Mouse (Mus musculus): ENCODE data around the gene Sltm.

DNA sequence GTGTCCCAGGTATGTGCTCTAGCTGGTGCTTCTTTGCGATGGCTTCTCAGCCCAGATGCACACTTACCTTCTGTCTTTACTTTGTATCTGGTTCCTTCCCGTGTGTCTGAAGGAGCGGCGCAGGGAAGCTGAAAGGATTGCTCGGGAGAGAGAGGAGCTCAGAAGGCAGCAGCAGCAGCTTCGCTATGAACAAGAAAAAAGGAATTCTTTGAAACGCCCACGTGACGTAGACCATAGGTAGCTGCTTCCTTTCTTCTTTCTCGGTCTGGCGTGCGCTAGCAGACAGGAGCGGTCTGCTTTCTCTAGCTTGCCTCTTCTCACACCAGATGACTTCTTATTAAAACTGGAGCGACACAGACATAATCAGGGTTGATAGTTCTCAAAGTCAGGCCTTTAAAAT is 42.1 kb downstream of the Sltm start:
- TF ChIP-seq E2F4 (IDR thresholded peaks at IDR 0.05; ENCODE audit: borderline replicate concordance, low read depth, low read length) (no peak), POLR2AphosphoS2 (IDR thresholded peaks at IDR 0.05; ENCODE audit: low read length) (no peak), JUND (IDR thresholded peaks at IDR 0.05; ENCODE audit: low read depth, low read length) (no peak), MAX (IDR thresholded peaks at IDR 0.05; ENCODE audit: low read length) (no peak), POLR2A (IDR thresholded peaks at IDR 0.05; ENCODE audit: control insufficient read depth in 1 of 2, insufficient read depth in 1 of 2, low read depth in 1 of 2, low read length in 2 of 2, poor library complexity in 1 of 2) (no peak), MAZ (IDR thresholded peaks at IDR 0.05; ENCODE audit: low read depth, low read length) (no peak), RCOR1 (IDR thresholded peaks at IDR 0.05; ENCODE audit: low read depth, low read length) (no peak), CHD1 (IDR thresholded peaks at IDR 0.05; ENCODE audit: low read depth, low read length) (no peak), CTCF (IDR thresholded peaks at IDR 0.05 in 2 of 3, conservative IDR thresholded peaks at IDR 0.05 in 1 of 3; ENCODE audit: control insufficient read depth in 1 of 3, insufficient read depth in 1 of 3, low read depth in 2 of 3, low read length in 3 of 3, poor library complexity in 1 of 3, severe bottlenecking in 1 of 3) (no peak), MXI1 (IDR thresholded peaks at IDR 0.05; ENCODE audit: low read depth, low read length) (no peak), EP300 (IDR thresholded peaks at IDR 0.05; ENCODE audit: low read depth in 1 of 2, low read length in 2 of 2) (no peak)
